Mouse (Mus musculus) heart, postnatal 4 days (tissue): Measurements from ENCODE around the gene Gm49373. TPM values are rescaled to one million over a fixed set of nuclear protein-coding genes. Genes with fewer than 3 reads are reported as not detected.
"Not testable (repeated sequence)": the region's sequence is repeated elsewhere in the genome, so short reads cannot be mapped to it uniquely, and the experiment has no call there.

Source experiments
- DNase-seq: peaks from one replicate; pipeline ENCODE4 v3.0.0; 2021
- total RNA-seq, 2 experiments: library from RNA; stranded (reverse); gene quantifications; 2 replicates each; pipeline ENCODE4 v1.2.3; 2021

Gene Gm49373
- total RNA-seq, 2 experiments from 2014 or later, result 0.14 to 0.23 TPM

GRCm38 (mm10) chr9:21072641-21073040, 255 bp downstream of the Gm49373 start:
- no peak for DNase-seq

- no peak for DNase-seq
These were observed 5.8 kb downstream of the Gm49373 start, which contains the start of gene Zglp1 for GRCm38 (mm10) chr9:21067006-21067684. Gene Zglp1 (minus strand): TSS chr9:21067093.

- no peak for DNase-seq
These were observed 10.0 kb downstream of the Gm49373 start for GRCm38 (mm10) chr9:21062928-21063327.

GRCm38 (mm10) chr9:21051578-21051977, 21.3 kb downstream of the Gm49373 start:
- no peak for DNase-seq

DNA sequence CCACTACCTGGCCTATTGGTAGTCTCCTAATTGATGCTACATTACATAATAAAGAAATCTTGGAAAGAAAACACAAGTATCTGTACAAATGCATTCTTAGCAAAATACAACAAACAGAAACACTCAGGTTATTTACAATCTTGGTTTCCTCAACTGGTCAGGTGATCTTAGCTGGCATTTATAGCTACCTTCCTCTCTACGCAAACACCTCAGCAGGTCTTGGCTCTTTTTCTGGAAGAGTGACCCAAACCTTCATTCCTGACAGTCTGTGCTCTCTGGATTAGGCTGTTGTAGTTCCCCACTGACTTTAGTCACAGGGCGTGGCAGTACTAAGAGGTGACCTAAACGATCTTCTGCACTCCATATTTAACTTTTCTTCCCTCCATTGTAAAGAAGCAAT, 27.7 kb downstream of the Gm49373 start:
- DNase-seq, result no peak

GRCm38 (mm10) chr9:21044785-21045184, 28.1 kb downstream of the Gm49373 start:
- DNase-seq, result not testable (repeated sequence)

- DNase-seq, result no peak
These were observed 29.3 kb downstream of the Gm49373 start for GRCm38 (mm10) chr9:21043563-21043962.

DNA sequence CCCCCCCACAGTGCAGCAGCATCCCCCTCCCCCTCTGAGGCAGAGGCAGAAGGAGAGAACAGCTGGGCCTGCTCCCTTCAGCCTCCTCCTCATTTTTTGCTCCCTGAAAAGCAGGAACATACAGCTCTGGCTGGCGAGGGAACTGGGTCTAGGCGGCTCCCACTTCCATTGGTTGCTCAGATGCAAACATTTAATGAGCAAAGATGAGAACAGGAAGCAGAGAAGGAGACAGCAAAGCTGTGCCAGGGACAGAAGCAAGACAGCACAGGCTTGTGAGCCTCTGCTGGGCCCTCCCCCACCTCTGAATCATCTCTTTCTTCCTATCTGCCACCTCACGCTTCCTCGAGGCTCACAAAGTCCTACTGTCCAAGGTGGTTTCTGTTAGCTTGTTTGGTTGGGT, 31.6 kb downstream of the Gm49373 start:
- DNase-seq, result no peak

- no peak for DNase-seq
These were observed 33.1 kb downstream of the Gm49373 start for GRCm38 (mm10) chr9:21039779-21040178.

- peak; percentile 85 for DNase-seq
These were observed 35.4 kb downstream of the Gm49373 start for GRCm38 (mm10) chr9:21037481-21037891.

DNA sequence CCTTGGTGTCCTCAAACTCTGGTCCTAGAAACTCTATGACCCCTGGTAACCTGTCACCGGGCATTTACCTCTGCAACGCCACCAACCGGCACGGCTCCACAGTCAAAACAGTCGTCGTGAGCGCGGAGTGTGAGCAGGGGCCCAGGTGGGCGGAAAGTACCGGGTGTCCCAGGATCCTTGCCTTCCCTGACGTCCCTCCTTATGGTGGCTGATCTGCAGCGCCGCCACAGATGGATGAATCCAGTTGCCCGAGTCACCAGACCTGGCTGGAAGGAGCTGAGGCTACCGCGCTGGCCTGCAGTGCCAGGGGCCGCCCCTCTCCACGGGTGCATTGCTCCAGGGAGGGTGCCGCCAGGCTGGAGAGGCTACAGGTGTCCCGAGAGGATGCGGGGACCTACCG, 36.2 kb downstream of the Gm49373 start:
- DNase-seq, result no peak

GRCm38 (mm10) chr9:21036161-21036560, 36.7 kb downstream of the Gm49373 start:
- DNase-seq, result no peak

GRCm38 (mm10) chr9:21035586-21035985, 37.3 kb downstream of the Gm49373 start:
- DNase-seq, result no peak

DNA sequence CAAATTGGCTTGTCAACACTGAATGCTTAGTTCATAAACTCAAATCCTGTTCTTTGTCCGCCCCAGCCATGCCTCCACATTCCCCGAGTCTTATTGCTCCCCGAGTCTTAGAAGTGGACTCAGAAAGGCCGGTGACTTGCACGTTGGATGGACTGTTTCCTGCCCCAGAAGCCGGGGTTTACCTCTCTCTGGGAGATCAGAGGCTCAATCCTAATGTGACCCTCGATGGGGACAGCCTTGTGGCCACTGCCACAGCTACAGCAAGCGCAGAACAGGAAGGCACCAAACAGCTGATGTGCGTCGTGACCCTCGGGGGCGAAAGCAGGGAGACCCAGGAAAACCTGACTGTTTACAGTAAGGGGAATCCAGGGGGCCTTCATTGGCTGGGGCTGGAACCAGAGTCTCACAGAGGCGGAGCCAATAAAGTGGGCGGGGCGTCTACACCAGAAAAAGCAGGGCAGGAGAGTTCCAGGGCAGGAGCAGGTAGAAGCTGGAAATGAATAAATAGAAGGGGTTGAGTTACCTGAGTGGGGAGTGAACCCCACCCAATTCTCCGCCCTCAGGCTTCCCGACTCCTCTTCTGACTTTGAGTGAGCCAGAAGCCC, 38.3 kb downstream of the Gm49373 start:
- no peak for DNase-seq

- peak; percentile 88 for DNase-seq
These were observed 39.8 kb downstream of the Gm49373 start for GRCm38 (mm10) chr9:21033136-21033535.

- no peak for DNase-seq
These were observed 40.4 kb downstream of the Gm49373 start for GRCm38 (mm10) chr9:21032491-21032890.

DNA sequence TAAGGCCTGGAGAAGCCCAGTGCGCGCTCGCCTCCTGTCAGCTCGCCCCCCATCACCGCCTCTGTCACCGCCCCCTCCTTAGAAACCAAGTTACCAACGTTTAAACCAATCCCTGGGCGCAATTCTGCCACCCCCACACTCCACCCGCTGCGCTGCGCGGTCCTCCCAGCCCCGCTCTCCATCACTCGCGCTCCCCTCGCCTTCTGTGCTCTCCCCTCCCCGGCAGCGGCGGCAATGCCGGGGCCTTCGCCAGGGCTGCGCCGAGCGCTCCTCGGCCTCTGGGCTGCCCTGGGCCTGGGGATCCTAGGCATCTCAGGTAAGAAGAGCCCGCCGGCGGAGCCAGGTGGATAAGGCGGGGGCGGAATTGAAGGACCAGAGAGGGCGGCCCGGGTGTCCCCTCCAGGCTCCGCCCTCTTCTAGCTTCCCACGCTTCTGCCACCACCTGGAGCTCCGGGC, 41.0 kb downstream of the Gm49373 start, which contains the start of gene Icam5:
Gene Icam5, plus strand, starts transcription at position 178 of the 456 bp plus-strand sequence.
- DNase-seq, result peak; percentile 27

DNA sequence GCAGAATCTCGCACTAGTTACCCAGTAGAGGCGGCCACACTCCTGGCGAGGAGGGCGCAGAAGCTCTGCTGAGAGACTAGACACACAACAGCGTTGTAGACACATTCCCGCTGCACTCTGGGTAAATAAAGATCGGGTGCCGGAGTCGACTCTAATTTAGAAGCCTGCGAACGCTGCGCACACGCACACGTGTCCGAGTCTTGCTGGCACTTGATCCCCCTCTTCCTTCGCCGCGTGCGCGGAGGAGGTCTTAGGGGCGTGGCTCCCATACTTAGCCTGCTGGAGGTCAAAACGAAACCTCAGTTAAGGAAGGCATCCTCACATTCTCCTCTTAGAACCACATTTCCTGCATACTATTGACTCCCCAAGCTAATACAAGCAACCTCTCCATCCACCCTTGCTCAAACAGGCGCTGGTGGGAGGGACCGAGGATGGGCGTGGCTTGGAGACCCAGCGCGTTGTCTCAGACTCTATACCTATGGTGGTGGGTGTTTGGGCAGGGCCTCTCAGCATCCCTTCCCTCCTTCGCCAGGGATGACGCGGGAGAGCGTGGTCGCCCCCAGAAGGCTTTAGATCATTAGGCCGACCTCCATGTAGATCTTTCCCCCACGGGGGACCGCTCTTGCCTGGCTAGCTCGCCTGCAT, 41.5 kb downstream of the Gm49373 start:
- peak; percentile 70 for DNase-seq

DNA sequence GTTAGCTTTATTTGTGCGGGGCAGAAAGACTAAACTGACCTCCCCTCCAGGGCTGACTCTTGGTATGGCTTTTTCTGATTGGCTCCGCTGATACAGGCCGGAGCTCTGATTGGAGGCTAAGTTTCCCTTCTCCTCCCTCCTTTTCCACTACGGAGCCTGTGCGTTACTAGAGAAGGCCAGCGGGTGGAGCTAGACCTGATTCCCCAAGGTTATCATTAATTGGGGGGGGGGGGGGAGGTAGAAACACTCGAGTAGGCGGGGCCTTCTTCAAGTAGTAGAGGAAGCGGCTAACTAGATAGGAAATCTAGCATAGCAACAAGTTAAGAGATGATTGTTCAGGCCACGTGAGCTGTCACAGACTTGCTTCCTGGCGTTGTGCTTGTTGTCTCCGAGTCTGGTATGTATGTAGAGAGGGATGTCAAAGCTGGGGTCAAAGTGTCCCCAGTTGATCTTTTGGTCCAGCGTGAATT, 42.1 kb downstream of the Gm49373 start:
- peak; percentile 92 for DNase-seq

GRCm38 (mm10) chr9:21030055-21030600, 42.8 kb downstream of the Gm49373 start:
- DNase-seq, result no peak

DNA sequence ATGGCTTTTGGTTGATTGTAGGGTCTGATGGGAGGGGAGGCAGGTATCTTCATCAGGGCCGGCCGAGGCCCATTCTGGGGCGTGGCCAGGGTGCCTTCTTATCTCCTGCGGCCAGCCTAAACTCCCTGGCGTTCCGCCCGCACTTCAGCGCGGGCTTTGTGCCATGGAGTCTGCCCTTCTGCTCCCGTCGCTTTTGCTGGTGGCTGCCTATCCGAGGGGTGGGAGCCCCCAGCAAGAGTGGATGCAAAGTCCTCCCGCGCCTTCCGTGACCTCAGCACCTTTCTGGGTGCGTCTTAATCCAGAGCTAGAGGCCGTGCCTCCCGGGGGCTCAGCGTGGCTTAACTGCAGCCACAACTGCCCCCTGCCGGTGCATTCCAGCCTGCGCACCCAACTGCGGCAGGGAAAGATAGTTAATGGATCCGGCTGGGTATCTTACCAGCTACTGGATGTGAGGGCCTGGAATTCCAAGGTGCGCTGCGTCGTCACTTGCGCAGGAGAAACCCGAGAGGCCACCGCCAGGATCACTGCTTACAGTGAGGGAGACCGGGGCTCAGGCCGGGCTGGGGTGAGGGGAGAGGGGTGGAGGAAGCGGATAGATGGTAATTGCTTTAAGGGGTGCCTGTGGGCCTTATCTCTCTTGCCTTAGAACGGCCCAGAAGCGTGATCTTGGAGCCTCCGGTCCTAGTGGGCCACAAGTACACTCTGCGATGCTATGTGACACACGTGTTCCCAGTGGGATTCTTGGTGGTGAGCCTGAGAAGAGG, 43.4 kb downstream of the Gm49373 start, which contains the start of gene Icam4:
Gene Icam4, plus strand, starts transcription at position 83 of the 764 bp plus-strand sequence.
- DNase-seq, result peak; percentile 88

- DNase-seq, result no peak
These were observed 44.3 kb downstream of the Gm49373 start for GRCm38 (mm10) chr9:21028560-21029110.
